Mouse (Mus musculus) forebrain, embryonic 13.5 days (tissue): Measurements from ENCODE around the gene Polr3a. TPM values are rescaled to one million over a fixed set of nuclear protein-coding genes. Genes with fewer than 3 reads are reported as not detected.
"Not testable (repeated sequence)": the region's sequence is repeated elsewhere in the genome, so short reads cannot be mapped to it uniquely, and the experiment has no call there.

ENCODE experiments used
- ATAC-seq: fragments of 200-750 bp; cut with Nextera tagmentation; 2 replicates; pipeline ENCODE4 v1.8.0; 2017
- H3K27ac ChIP-seq: fragments of 300-500 bp; sonication (generic); 2 replicates; pipeline ENCODE4 v1.5.1; 2015; ENCODE audit warnings: inconsistent platforms, mild to moderate bottlenecking, moderate library complexity
- H3K27me3 ChIP-seq: fragments of 300-500 bp; sonication (generic); 2 replicates; pipeline ENCODE4 v1.6.1; 2015; ENCODE audit warnings: mild to moderate bottlenecking, inconsistent platforms
- H3K36me3 ChIP-seq: fragments of 300-500 bp; sonication (generic); 2 replicates; pipeline ENCODE4 v1.6.1; 2015; ENCODE audit warnings: mild to moderate bottlenecking, inconsistent platforms; ENCODE audit not compliant: poor library complexity, severe bottlenecking
- H3K4me1 ChIP-seq: fragments of 300-500 bp; sonication (generic); 2 replicates; pipeline ENCODE4 v1.6.1; 2015; ENCODE audit warnings: inconsistent platforms
- H3K4me2 ChIP-seq: fragments of 300-500 bp; sonication (generic); 2 replicates; pipeline ENCODE4 v1.6.1; 2015; ENCODE audit warnings: inconsistent platforms, mild to moderate bottlenecking, moderate library complexity
- H3K4me3 ChIP-seq: fragments of 300-500 bp; sonication (generic); 2 replicates; pipeline ENCODE4 v1.5.1; 2015; ENCODE audit warnings: mild to moderate bottlenecking, inconsistent platforms
- H3K9ac ChIP-seq: fragments of 300-500 bp; sonication (generic); 2 replicates; pipeline ENCODE4 v1.6.1; 2015; ENCODE audit warnings: mild to moderate bottlenecking, inconsistent platforms
- H3K9me3 ChIP-seq: fragments of 300-500 bp; sonication (generic); replicated peaks from 2 replicates; pipeline ENCODE4 v1.6.1; 2016; ENCODE audit warnings: inconsistent platforms
- WGBS: fragments of 180-500 bp; shearing (Covaris S2); methylation state at CpG from one replicate; pipeline ENCODE4 v1.1.7; 2015; 5-methylcytosine and 5-hydroxymethylcytosine counted together
- polyA plus RNA-seq: library from polyadenylated mRNA; unstranded; fragments of >200 nt; fragmentation: Nextera tagmentation; extraction: Ambion mirVana; gene quantifications from 2 replicates; pipeline ENCODE4 v1.2.1, GENCODE M21; 2015

Polr3a gene
- polyA plus RNA-seq, 1 experiment from 2014 or later, result 22.1 TPM

- no peaks in the 10 kb centered on the region for H3K9me3 ChIP-seq
- no peaks in the 10 kb centered on the region for H3K27me3 ChIP-seq
- peaks cover 37% of the 10 kb centered on the region for H3K36me3 ChIP-seq
- peak overlapping the region; percentile 83 for H3K27ac ChIP-seq
- H3K4me1 ChIP-seq, result peaks cover 44% of the 10 kb centered on the region
- peak overlapping the region; percentile 99 for H3K9ac ChIP-seq
- 0% methylated on average over 64 of the region's 64 CpGs for WGBS
- H3K4me3 ChIP-seq, result peak overlapping the region; percentile 97
- peak; percentile 95 for ATAC-seq
- peak overlapping the region; percentile 93 for H3K4me2 ChIP-seq
Measured at GRCm38 (mm10) chr14:24490468-24491265, 3.8 kb upstream of the Polr3a start.

GRCm38 (mm10) chr14:24489772-24490171 lies 2.9 kb upstream of the Polr3a start:
- H3K4me2 ChIP-seq, H3K27ac ChIP-seq, H3K27me3 ChIP-seq, H3K4me3 ChIP-seq, ATAC-seq, H3K9me3 ChIP-seq, H3K9ac ChIP-seq: not testable (repeated sequence)
- H3K4me1 ChIP-seq, result peaks cover 48% of the 10 kb centered on the region
- WGBS, result 86% methylated on average over 7 of the region's 7 CpGs
- peaks cover 29% of the 10 kb centered on the region for H3K36me3 ChIP-seq

GRCm38 (mm10) chr14:24486241-24486767 lies 554 bp downstream of the Polr3a start:
- WGBS, result 9% methylated on average over 13 of the region's 13 CpGs
- H3K27ac ChIP-seq, result no peak overlapping the region
- no peak; the same call in 1 of the 2 replicates for ATAC-seq

GRCm38 (mm10) chr14:24468806-24469205 lies 18.1 kb downstream of the Polr3a start:
- 88% methylated on average over 6 of the region's 6 CpGs for WGBS
- Histone ChIP-seq H3K4me2 (no peak overlapping the region), H3K27me3 (no peaks in the 10 kb centered on the region), H3K36me3 (peaks cover 99% of the 10 kb centered on the region), H3K27ac (no peak overlapping the region), H3K9ac (no peak overlapping the region), H3K4me3 (no peak overlapping the region), H3K9me3 (no peaks in the 10 kb centered on the region), H3K4me1 (no peaks in the 10 kb centered on the region)
- no peak for ATAC-seq

More at GRCm38 (mm10) chr14:24486241-24486767, 554 bp downstream of the Polr3a start:
- Histone ChIP-seq H3K4me1 (peaks cover 14% of the 10 kb centered on the region), H3K4me3 (peak overlapping the region; percentile 88), H3K9ac (peak overlapping the region; percentile 82), H3K4me2 (peak overlapping the region; percentile 80), H3K27me3 (no peaks in the 10 kb centered on the region), H3K9me3 (no peaks in the 10 kb centered on the region), H3K36me3 (peaks cover 31% of the 10 kb centered on the region)

GRCm38 (mm10) chr14:24458191-24458590 lies 28.7 kb downstream of the Polr3a start:
- Histone ChIP-seq H3K27ac (no peak overlapping the region), H3K4me3 (no peak overlapping the region), H3K36me3 (peaks cover 99% of the 10 kb centered on the region), H3K9ac (no peak overlapping the region), H3K9me3 (no peaks in the 10 kb centered on the region), H3K4me2 (no peak overlapping the region), H3K27me3 (no peaks in the 10 kb centered on the region), H3K4me1 (no peaks in the 10 kb centered on the region)
- ATAC-seq, result no peak
- 88% methylated on average over 3 of the region's 3 CpGs for WGBS

GRCm38 (mm10) chr14:24443529-24443928 lies 43.3 kb downstream of the Polr3a start:
- H3K9ac ChIP-seq, H3K4me2 ChIP-seq, ATAC-seq, H3K27ac ChIP-seq, H3K4me3 ChIP-seq, H3K4me1 ChIP-seq, H3K9me3 ChIP-seq, H3K27me3 ChIP-seq: not testable (repeated sequence)
- peaks cover 25% of the 10 kb centered on the region for H3K36me3 ChIP-seq
- WGBS, result 96% methylated on average over 4 of the region's 4 CpGs

Other genes starting within 250 kb of the Polr3a start
- 15.5 and 18.4 TPM in 2 replicates for gene Dlg5, start 241.1 kb downstream of the Polr3a start, polyA plus RNA-seq
- gene E330034G19Rik, start 193.8 kb downstream of the Polr3a start, polyA plus RNA-seq, result not detected in 2 replicates
- 701 and 859 TPM in 2 replicates for gene Rps24, start 67 bp upstream of the Polr3a start, polyA plus RNA-seq